Mouse (Mus musculus) cerebellum, adult 11 months (tissue): ENCODE measurements around the gene Pcp2.
"Not testable (repeated sequence)": the region's sequence is repeated elsewhere in the genome, so short reads cannot be mapped to it uniquely, and the experiment has no call there.

ENCODE experiments used
- DNase-seq: peaks from one replicate; pipeline ENCODE4 v3.0.0; 2022

The Pcp2 gene

GRCm38 (mm10) chr8:3621199-3621970, 4.0 kb downstream of the Pcp2 start, which contains the start of the genes Xab2 and Pet100:
Xab2 (minus strand) TSS chr8:3621316.
Pet100 (plus strand) TSS chr8:3621548.
- peak; percentile 98 for DNase-seq

- DNase-seq = no peak
Observed at GRCm38 (mm10) chr8:3609816-3610150, 15.6 kb downstream of the Pcp2 start.

GRCm38 (mm10) chr8:3609046-3609815, 16.1 kb downstream of the Pcp2 start:
- no peak for DNase-seq

GRCm38 (mm10) chr8:3607822-3608221, 17.5 kb downstream of the Pcp2 start:
- no peak for DNase-seq

- no peak for DNase-seq
Observed at GRCm38 (mm10) chr8:3606593-3606992, 18.8 kb downstream of the Pcp2 start.

- no peak for DNase-seq
Observed at GRCm38 (mm10) chr8:3603439-3603838, 21.9 kb downstream of the Pcp2 start.

- DNase-seq = no peak
Observed at GRCm38 (mm10) chr8:3600401-3600800, 24.9 kb downstream of the Pcp2 start.

- DNase-seq = no peak
Observed at GRCm38 (mm10) chr8:3599219-3599618, 26.1 kb downstream of the Pcp2 start.

- DNase-seq = no peak
Observed at GRCm38 (mm10) chr8:3598054-3598453, 27.3 kb downstream of the Pcp2 start.

GRCm38 (mm10) chr8:3594466-3594865, 30.9 kb downstream of the Pcp2 start:
- no peak for DNase-seq

- no peak for DNase-seq
Observed at GRCm38 (mm10) chr8:3593470-3593869, 31.9 kb downstream of the Pcp2 start.

- DNase-seq = no peak
Observed at GRCm38 (mm10) chr8:3588258-3588633, 37.1 kb downstream of the Pcp2 start.

GRCm38 (mm10) chr8:3587391-3588257, 37.7 kb downstream of the Pcp2 start:
- DNase-seq = peak; percentile 72

- DNase-seq = no peak
Observed at GRCm38 (mm10) chr8:3586993-3587390, 38.4 kb downstream of the Pcp2 start, which contains the start of gene Camsap3. Camsap3 (plus strand) TSS chr8:3587293.

GRCm38 (mm10) chr8:3586452-3586851, 38.9 kb downstream of the Pcp2 start:
- no peak for DNase-seq

GRCm38 (mm10) chr8:3581961-3582360, 43.4 kb downstream of the Pcp2 start:
- not testable (repeated sequence) for DNase-seq

GRCm38 (mm10) chr8:3579390-3580364, 45.7 kb downstream of the Pcp2 start:
- DNase-seq = no peak

- no peak for DNase-seq
Observed at GRCm38 (mm10) chr8:3576211-3576960, 49.0 kb downstream of the Pcp2 start.

GRCm38 (mm10) chr8:3574546-3574945, 50.8 kb downstream of the Pcp2 start:
- no peak for DNase-seq
